Mouse (Mus musculus) testis, adult 2 months (tissue): Measurements from ENCODE around the gene Cul3.

Experiments used
- CTCF ChIP-seq: fragments of 200-500 bp; IDR thresholded peaks from 2 replicates; pipeline ENCODE4 v1.5.1; 2012; ENCODE audit warnings: low read depth, mild to moderate bottlenecking, inconsistent platforms, low read length, moderate library complexity; ENCODE audit not compliant: control insufficient read depth, insufficient read depth, insufficient replicate concordance
- POLR2A ChIP-seq: fragments of 200-500 bp; IDR thresholded peaks from 2 replicates; pipeline ENCODE4 v1.6.1; 2012; ENCODE audit warnings: low read depth, mild to moderate bottlenecking, inconsistent platforms, low read length, moderate library complexity; ENCODE audit not compliant: control insufficient read depth

DNA sequence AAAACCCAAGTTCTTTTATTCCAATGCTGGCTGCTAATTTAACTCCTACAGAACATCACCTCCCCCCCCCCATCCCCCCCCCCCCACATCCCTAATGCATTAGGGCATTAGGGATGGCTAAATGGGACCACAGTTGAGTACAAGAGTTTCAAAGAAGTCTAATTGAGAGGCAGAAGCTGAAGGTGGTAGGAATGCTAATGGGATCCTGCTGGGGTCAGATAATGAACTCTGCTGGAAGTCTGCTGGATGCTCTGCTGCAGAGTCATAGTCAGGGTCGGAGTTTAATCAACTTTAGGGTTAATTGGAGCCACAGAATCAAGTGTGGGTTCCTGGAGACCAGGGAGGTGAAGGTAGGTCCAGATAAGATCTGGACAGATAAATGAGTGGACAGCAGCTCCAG is 104.2 kb downstream of the Cul3 start:
- no peak for TF ChIP-seq CTCF
- TF ChIP-seq POLR2A = no peak
